Mouse (Mus musculus): ENCODE measurements around the gene Cyb561d1.

- no peak for TF ChIP-seq POLR2A (IDR thresholded peaks at IDR 0.05; ENCODE audit: insufficient read length, low read depth)
- TF ChIP-seq MYOG (IDR thresholded peaks at IDR 0.05; ENCODE audit: control insufficient read depth in 1 of 3, insufficient read depth in 1 of 3, insufficient read length in 2 of 3, low read depth in 2 of 3), result no peak
- no peak for TF ChIP-seq USF1 (IDR thresholded peaks at IDR 0.05; ENCODE audit: low read depth)
- TF ChIP-seq MAX (IDR thresholded peaks at IDR 0.05; ENCODE audit: low read depth), result no peak
- TF ChIP-seq CEBPB (IDR thresholded peaks at IDR 0.05; ENCODE audit: insufficient read depth, poor library complexity, severe bottlenecking), result no peak
Observed at GRCm38 (mm10) chr3:108209001-108209400, 8.0 kb upstream of the Cyb561d1 start.

All from myocyte (in vitro differentiated cells).